Mouse (Mus musculus) heart, adult 8-10 months (tissue): ENCODE data around the gene Bfsp2. TPM values are rescaled to one million over a fixed set of nuclear protein-coding genes. Genes with fewer than 3 reads are reported as not detected.

Experiments used
- DNase-seq: peaks from one replicate; pipeline ENCODE4 v3.0.0; 2022; ENCODE audit warnings: low spot score
- total RNA-seq, 4 experiments: library from RNA; stranded (reverse); gene quantifications; 2 replicates each; pipeline ENCODE4 v1.2.4; 2022

Bfsp2 gene
- total RNA-seq, 4 experiments from 2014 or later, result 0.72 to 1.3 (median 0.74) TPM

GRCm38 (mm10) chr9:103384141-103384796 is 96.0 kb downstream of the Bfsp2 start:
- DNase-seq, result no peak

GRCm38 (mm10) chr9:103383576-103383975 is 96.6 kb downstream of the Bfsp2 start:
- DNase-seq, result no peak

- no peak for DNase-seq
These were observed 97.2 kb downstream of the Bfsp2 start for GRCm38 (mm10) chr9:103382989-103383388.

GRCm38 (mm10) chr9:103380566-103380965 is 99.7 kb downstream of the Bfsp2 start:
- no peak for DNase-seq

GRCm38 (mm10) chr9:103379199-103379598 is 101.0 kb downstream of the Bfsp2 start:
- no peak for DNase-seq

- no peak for DNase-seq
These were observed 101.5 kb downstream of the Bfsp2 start for GRCm38 (mm10) chr9:103378686-103379085.

- DNase-seq, result no peak
These were observed 103.6 kb downstream of the Bfsp2 start for GRCm38 (mm10) chr9:103376346-103377320.

Other genes starting within 250 kb of the Bfsp2 start
- 10 to 100 TPM; 37.9 to 56.1 (median 43.3) TPM for gene Trf, start 250.0 kb downstream of the Bfsp2 start, total RNA-seq
- not detected for gene 1300017J02Rik, start 175.3 kb downstream of the Bfsp2 start, total RNA-seq
- 10 to 100 TPM in 3 of 4 experiments, 1 to 10 TPM in 1; 9.9 to 11.5 (median 10.7) TPM for gene Topbp1, start 175.2 kb downstream of the Bfsp2 start, total RNA-seq
- gene Cdv3, start 114.6 kb downstream of the Bfsp2 start, total RNA-seq, result 100 to 1,000 TPM; 131 to 164 (median 151) TPM